Mouse (Mus musculus): Measurements from ENCODE around the gene Mafg. TPM values are rescaled to one million over a fixed set of nuclear protein-coding genes. Genes with fewer than 3 reads are reported as not detected.
A peak's percentile ranks its signal among the peaks of the same experiment; 100 is the strongest.

The Mafg gene
- total and polyA plus RNA-seq, 3 experiments = 26.5 to 113 (median 54.0) TPM

GRCm38 (mm10) chr11:120626785-120627467 lies 6.5 kb downstream of the Mafg start:
- Histone ChIP-seq H3K4me1 (ENCODE audit: control insufficient read depth in 1 of 2, insufficient read depth in 2 of 2, low read length in 2 of 2) (peaks cover 18 to 35% of the 10 kb centered on the region in 2 experiments), H3K9me3 (replicated peaks; ENCODE audit: insufficient read depth, low read length) (no peaks in the 10 kb centered on the region), H3K27ac (ENCODE audit: control insufficient read depth, low read depth, low read length) (no peak overlapping the region), H3K27me3 (ENCODE audit: control insufficient read depth in 1 of 2, insufficient read depth in 2 of 2, low read length in 2 of 2) (no peaks in the 10 kb centered on the region), H3K36me3 (ENCODE audit: control insufficient read depth in 1 of 2, insufficient read depth in 2 of 2, low read length in 2 of 2) (peaks cover 3 to 31% of the 10 kb centered on the region in 2 experiments), H3K9ac (ENCODE audit: control insufficient read depth, low read depth, low read length, poor library complexity, severe bottlenecking) (no peak overlapping the region), H3K4me3 (ENCODE audit: control insufficient read depth in 1 of 2, insufficient read depth in 1 of 2, low read depth in 2 of 2, low read length in 2 of 2) (no peak overlapping the region), H3K79me2 (ENCODE audit: control insufficient read depth, insufficient read depth, low read length, poor library complexity) (peaks cover 58% of the 10 kb centered on the region)
- no peak for TF ChIP-seq MAZ (IDR thresholded peaks at IDR 0.05; ENCODE audit: low read depth, low read length)
- no peak for TF ChIP-seq CHD1 (IDR thresholded peaks at IDR 0.05; ENCODE audit: low read depth, low read length)
- TF ChIP-seq MAFK (IDR thresholded peaks at IDR 0.05; ENCODE audit: borderline replicate concordance, low read depth, low read length) = no peak
- no peak for TF ChIP-seq TAL1 (IDR thresholded peaks at IDR 0.05; ENCODE audit: low read length)
- TF ChIP-seq MEF2A (IDR thresholded peaks at IDR 0.05; ENCODE audit: extremely low read depth, insufficient replicate concordance, low read depth, low read length, poor library complexity, severe bottlenecking) = no peak
- TF ChIP-seq RCOR1 (IDR thresholded peaks at IDR 0.05; ENCODE audit: low read depth, low read length) = no peak
- TF ChIP-seq POLR2A (IDR thresholded peaks at IDR 0.05; ENCODE audit: control insufficient read depth in 1 of 2, insufficient read depth in 1 of 2, low read depth in 1 of 2, low read length in 2 of 2, poor library complexity in 1 of 2) = peak in 1 of 2 experiments; percentile 40; a peak in 2 of 4 replicates
- no peak for DNase-seq (ENCODE audit: low read depth, low spot score)

GRCm38 (mm10) chr11:120625152-120625775 lies 8.1 kb downstream of the Mafg start, which contains the start of gene Sirt7:
TSS of gene Sirt7 (minus strand) at chr11:120625240.
- H3K36me3 ChIP-seq (ENCODE audit: control insufficient read depth in 1 of 2, insufficient read depth in 2 of 2, low read length in 2 of 2) = peaks cover 3 to 17% of the 10 kb centered on the region in 2 experiments
- no peak for DNase-seq (ENCODE audit: low read depth, low spot score)
- peak within 1 kb of the TSS; percentile 82 to 93 for H3K4me3 ChIP-seq (ENCODE audit: control insufficient read depth in 1 of 2, insufficient read depth in 1 of 2, low read depth in 2 of 2, low read length in 2 of 2)
- peaks cover 4 to 19% of the 10 kb centered on the region in 2 experiments for H3K4me1 ChIP-seq (ENCODE audit: control insufficient read depth in 1 of 2, insufficient read depth in 2 of 2, low read length in 2 of 2)
- H3K27ac ChIP-seq (ENCODE audit: control insufficient read depth, low read depth, low read length) = peak within 1 kb of the TSS; percentile 54
- TF ChIP-seq POLR2AphosphoS2 (IDR thresholded peaks at IDR 0.05; ENCODE audit: low read length) (peak; percentile 62), TCF12 (IDR thresholded peaks at IDR 0.05; ENCODE audit: low read depth, low read length) (no peak), TBP (IDR thresholded peaks at IDR 0.05; ENCODE audit: low read depth, low read length) (no peak), MAZ (IDR thresholded peaks at IDR 0.05; ENCODE audit: low read depth, low read length) (0 out of 2 replicates have a peak, but pooled peaks have one; percentile 13), ZMIZ1 (IDR thresholded peaks at IDR 0.05; ENCODE audit: low read depth, low read length) (peak; percentile 37; the same call in 1 of the 2 replicates), CHD1 (IDR thresholded peaks at IDR 0.05; ENCODE audit: low read depth, low read length) (0 out of 2 replicates have a peak, but pooled peaks have one; percentile 45), POLR2A (IDR thresholded peaks at IDR 0.05; ENCODE audit: control insufficient read depth in 1 of 2, insufficient read depth in 1 of 2, low read depth in 1 of 2, low read length in 2 of 2, poor library complexity in 1 of 2) (peak in 1 of 2 experiments; percentile 15; a peak in 1 of 4 replicates)
- H3K27me3 ChIP-seq (ENCODE audit: control insufficient read depth in 1 of 2, insufficient read depth in 2 of 2, low read length in 2 of 2) = no peaks in the 10 kb centered on the region
- H3K9ac ChIP-seq (ENCODE audit: control insufficient read depth, low read depth, low read length, poor library complexity, severe bottlenecking) = peak within 1 kb of the TSS; percentile 92
- H3K9me3 ChIP-seq (replicated peaks; ENCODE audit: insufficient read depth, low read length) = no peaks in the 10 kb centered on the region
- peaks cover 41% of the 10 kb centered on the region for H3K79me2 ChIP-seq (ENCODE audit: control insufficient read depth, insufficient read depth, low read length, poor library complexity)
